In the genomic region with DNA sequence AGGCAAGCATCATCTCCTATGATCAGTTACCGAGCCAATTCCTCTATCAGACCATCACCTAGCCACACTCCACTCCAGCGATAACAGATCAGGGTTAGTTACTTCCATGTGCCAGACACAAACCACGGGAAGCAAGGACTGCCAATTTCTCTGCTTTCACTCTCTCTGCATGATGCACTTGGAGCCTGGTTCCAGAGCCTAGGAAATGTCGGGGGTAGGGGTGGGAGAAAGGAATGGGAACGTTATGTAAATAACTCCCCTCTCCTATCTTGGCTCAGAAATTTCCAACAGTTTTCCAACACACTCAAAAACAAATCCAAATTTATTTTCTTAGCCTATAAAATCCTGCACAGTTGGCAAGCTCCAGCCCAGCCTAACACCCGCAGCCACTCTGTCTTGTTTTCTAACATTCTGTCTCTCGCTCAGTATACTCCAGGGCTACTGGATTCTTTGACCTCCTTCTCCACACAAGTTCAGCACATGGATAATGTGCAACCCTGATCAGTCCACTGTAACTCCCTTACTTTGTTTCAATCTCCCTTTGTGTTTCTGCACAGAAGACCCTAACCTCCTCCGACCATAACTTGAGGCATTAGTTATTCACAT, we compare ENCODE assay signal across 25 mouse cellular contexts.
A peak's percentile ranks its signal among the peaks of the same experiment; 100 is the strongest.
DNase-seq lines count a peak whose midpoint lies in the region; ATAC-seq and TF ChIP-seq lines count a peak whose summit lies in the region.
"Had no signal": no experiment of that assay in that cellular context is flagged by ENCODE, and none has a peak within 500 bp of the region (broad histone marks: within the 10 kb centered on the region; RNA-seq: fewer than 3 reads in every experiment).

No protein-coding gene starts in this region.

- no peaks in the 10 kb centered on the region for H3K36me3 ChIP-seq in forebrain, postnatal 0 days (ENCODE audit: insufficient read depth)
- no peaks in the 10 kb centered on the region for H3K36me3 ChIP-seq in forebrain, embryonic 15.5 days
- no peaks in the 10 kb centered on the region for H3K36me3 ChIP-seq in lung, embryonic 15.5 days
- H3K36me3 ChIP-seq: forebrain, embryonic 12.5 days; intestine, embryonic 15.5 days; midbrain, embryonic 13.5 days; neural tube, embryonic 13.5 days had no signal

- H3K4me3 ChIP-seq in forebrain, postnatal 0 days (ENCODE audit: low read depth, low read length): no peak overlapping the region
- no peak overlapping the region for H3K4me3 ChIP-seq in forebrain, embryonic 15.5 days
- no peak overlapping the region for H3K4me3 ChIP-seq in lung, embryonic 15.5 days
- H3K4me3 ChIP-seq: forebrain, embryonic 12.5 days; intestine, embryonic 15.5 days; midbrain, embryonic 13.5 days; neural tube, embryonic 13.5 days had no signal

- peak; percentile 51 to 64 for DNase-seq in cerebellum, postnatal 10 days
- DNase-seq in cerebellum, adult 11 months: no peak
- DNase-seq in forebrain, postnatal 0 days: peak; percentile 61
- DNase-seq in lung, postnatal 4 days: no peak
- peak; percentile 24 for DNase-seq in brain, embryonic 18.5 days (ENCODE audit: low read depth, low spot score)
- no peak for DNase-seq in thymus, postnatal 4 days
- DNase-seq: adrenal gland, adult 2 months; adrenal gland, postnatal 36 days; cerebellum, adult 11-12 months; gastrocnemius, postnatal 14 days; heart, postnatal 14 days; kidney, adult 9 months; kidney, postnatal 14 days; layer of hippocampus, adult 9-11 months had no signal

- H3K9me3 ChIP-seq in forebrain, postnatal 0 days (ENCODE audit: low read length): no peaks in the 10 kb centered on the region
- H3K9me3 ChIP-seq in forebrain, embryonic 15.5 days: no peaks in the 10 kb centered on the region; the same call in 1 of the 2 replicates
- no peaks in the 10 kb centered on the region for H3K9me3 ChIP-seq in lung, embryonic 15.5 days
- H3K9me3 ChIP-seq: intestine, embryonic 15.5 days; neural tube, embryonic 13.5 days had no signal

- no peaks in the 10 kb centered on the region for H3K4me1 ChIP-seq in forebrain, postnatal 0 days (ENCODE audit: insufficient read depth)
- H3K4me1 ChIP-seq in forebrain, embryonic 15.5 days: no peaks in the 10 kb centered on the region
- H3K4me1 ChIP-seq in lung, embryonic 15.5 days: no peaks in the 10 kb centered on the region
- H3K4me1 ChIP-seq: forebrain, embryonic 12.5 days; intestine, embryonic 15.5 days; midbrain, embryonic 13.5 days; neural tube, embryonic 13.5 days had no signal

- no peak overlapping the region for H3K9ac ChIP-seq in forebrain, postnatal 0 days
- no peak overlapping the region for H3K9ac ChIP-seq in forebrain, embryonic 15.5 days (replicated peaks)
- no peak overlapping the region for H3K9ac ChIP-seq in lung, embryonic 15.5 days
- H3K9ac ChIP-seq: forebrain, embryonic 12.5 days; intestine, embryonic 15.5 days; midbrain, embryonic 13.5 days; neural tube, embryonic 13.5 days had no signal

- no peaks in the 10 kb centered on the region for H3K27me3 ChIP-seq in forebrain, postnatal 0 days (ENCODE audit: insufficient read depth, low read length)
- no peaks in the 10 kb centered on the region for H3K27me3 ChIP-seq in forebrain, embryonic 15.5 days
- H3K27me3 ChIP-seq in lung, embryonic 15.5 days: no peaks in the 10 kb centered on the region
- H3K27me3 ChIP-seq: CH12.LX; forebrain, embryonic 12.5 days; intestine, embryonic 15.5 days; midbrain, embryonic 13.5 days; neural tube, embryonic 13.5 days had no signal

- TF ChIP-seq CTCF in forebrain, postnatal 0 days (IDR thresholded peaks at IDR 0.05; ENCODE audit: low read depth): no peak

- 46% methylated on average over 8 of the region's 8 CpGs for WGBS in forebrain, postnatal 0 days
- WGBS in forebrain, embryonic 15.5 days: 65% methylated on average over 8 of the region's 8 CpGs
- 49% methylated on average over 8 of the region's 8 CpGs for WGBS in lung, embryonic 15.5 days

- no peak overlapping the region for H3K4me2 ChIP-seq in forebrain, postnatal 0 days (ENCODE audit: low read depth)
- H3K4me2 ChIP-seq in forebrain, embryonic 15.5 days (replicated peaks): no peak overlapping the region
- H3K4me2 ChIP-seq in lung, embryonic 15.5 days: no peak overlapping the region
- H3K4me2 ChIP-seq: forebrain, embryonic 12.5 days; intestine, embryonic 15.5 days; liver, embryonic 11.5 days; midbrain, embryonic 13.5 days; neural tube, embryonic 13.5 days had no signal

- H3K27ac ChIP-seq in forebrain, postnatal 0 days (ENCODE audit: low read depth, low read length): no peak overlapping the region
- H3K27ac ChIP-seq in forebrain, embryonic 15.5 days (replicated peaks): no peak overlapping the region
- no peak overlapping the region for H3K27ac ChIP-seq in lung, embryonic 15.5 days
- H3K27ac ChIP-seq: forebrain, embryonic 12.5 days; hindbrain, postnatal 0 days; intestine, embryonic 15.5 days; macrophage; midbrain, embryonic 13.5 days; neural tube, embryonic 13.5 days had no signal

- ATAC-seq in forebrain, postnatal 0 days: 0 out of 2 replicates have a peak, but pooled peaks have one; percentile 23
- no peak for ATAC-seq in forebrain, embryonic 15.5 days (replicated peaks)
- peak; percentile 52; the same call in 1 of the 2 replicates for ATAC-seq in lung, embryonic 15.5 days (ENCODE audit: borderline replicate concordance, extremely low read depth, low FRiP score, low TSS enrichment)
- ATAC-seq: activated CD4-positive, CD25-positive, alpha-beta regulatory T cell, adult 4 months; hindbrain, postnatal 0 days; intestine, embryonic 15.5 days; midbrain, embryonic 13.5 days had no signal

Comparison
In these comparisons a context has a peak if more than half of its experiments do, and no peak if none do; other contexts are left out.
1. DNase-seq: peak in cerebellum, postnatal 10 days (2 of 2), forebrain, postnatal 0 days (single experiment) and brain, embryonic 18.5 days (single experiment); none in cerebellum, adult 11 months (single experiment), lung, postnatal 4 days (0 of 2) and thymus, postnatal 4 days (single experiment).